Mouse (Mus musculus) lung, postnatal 14 days (tissue): ENCODE results near the gene Psen2.
A peak's percentile ranks its signal among the peaks of the same experiment; 100 is the strongest.

Experiments used
- DNase-seq: peaks from one replicate; pipeline ENCODE4 v3.0.0; 2021

Psen2 gene

GRCm38 (mm10) chr1:180245741-180246507 lies 17.3 kb downstream of the Psen2 start:
- no peak for DNase-seq

- no peak for DNase-seq
Measured at GRCm38 (mm10) chr1:180231729-180232128, 31.5 kb downstream of the Psen2 start.

GRCm38 (mm10) chr1:180230580-180230979 lies 32.7 kb downstream of the Psen2 start:
- DNase-seq = peak; percentile 39

GRCm38 (mm10) chr1:180229906-180230305 lies 33.3 kb downstream of the Psen2 start:
- no peak for DNase-seq

GRCm38 (mm10) chr1:180228854-180229253 lies 34.4 kb downstream of the Psen2 start:
- no peak for DNase-seq

- DNase-seq = no peak
Measured at GRCm38 (mm10) chr1:180226766-180227165, 36.5 kb downstream of the Psen2 start.

GRCm38 (mm10) chr1:180226221-180226713 lies 37.0 kb downstream of the Psen2 start:
- no peak for DNase-seq

- DNase-seq = peak; percentile 71
Measured at GRCm38 (mm10) chr1:180225500-180226220, 37.6 kb downstream of the Psen2 start.

GRCm38 (mm10) chr1:180222007-180222406 lies 41.2 kb downstream of the Psen2 start:
- DNase-seq = no peak

GRCm38 (mm10) chr1:180220791-180221542 lies 42.3 kb downstream of the Psen2 start:
- DNase-seq = no peak

GRCm38 (mm10) chr1:180216541-180217276 lies 46.5 kb downstream of the Psen2 start:
- no peak for DNase-seq

- DNase-seq = peak; percentile 70
Measured at GRCm38 (mm10) chr1:180215044-180215443, 48.2 kb downstream of the Psen2 start.

GRCm38 (mm10) chr1:180212911-180213310 lies 50.3 kb downstream of the Psen2 start:
- DNase-seq = no peak

- DNase-seq = no peak
Measured at GRCm38 (mm10) chr1:180210781-180211271, 52.4 kb downstream of the Psen2 start.

GRCm38 (mm10) chr1:180210031-180210432 lies 53.2 kb downstream of the Psen2 start:
- DNase-seq = no peak

- DNase-seq = no peak
Measured at GRCm38 (mm10) chr1:180208370-180208769, 54.9 kb downstream of the Psen2 start.

GRCm38 (mm10) chr1:180200722-180201121 lies 62.5 kb downstream of the Psen2 start:
- DNase-seq = no peak

GRCm38 (mm10) chr1:180199715-180200050 lies 63.6 kb downstream of the Psen2 start:
- no peak for DNase-seq

- no peak for DNase-seq
Measured at GRCm38 (mm10) chr1:180198959-180199714, 64.1 kb downstream of the Psen2 start, which contains the start of gene Coq8a. Coq8a (minus strand) TSS chr1:180199602.

- DNase-seq = no peak
Measured at GRCm38 (mm10) chr1:180197956-180198355, 65.3 kb downstream of the Psen2 start.

- no peak for DNase-seq
Measured at GRCm38 (mm10) chr1:180196508-180196907, 66.7 kb downstream of the Psen2 start.
